Mouse (Mus musculus) lung, postnatal 0 days (tissue): ENCODE data around the gene Mmp24.

Experiments used
- CTCF ChIP-seq: IDR thresholded peaks from 2 replicates; pipeline ENCODE4 v1.5.1; 2016; ENCODE audit warnings: antibody characterized with exemption, mild to moderate bottlenecking
- EP300 ChIP-seq: IDR thresholded peaks from 2 replicates; pipeline ENCODE4 v1.6.1; 2016; ENCODE audit warnings: antibody characterized with exemption, mild to moderate bottlenecking, control low read depth

- no peak for TF ChIP-seq CTCF
- no peak for TF ChIP-seq EP300
Measured at GRCm38 (mm10) chr2:155820779-155821178, 45.6 kb downstream of the Mmp24 start.
